ENCODE assay signal across 10 mouse cellular contexts in the genomic region with DNA sequence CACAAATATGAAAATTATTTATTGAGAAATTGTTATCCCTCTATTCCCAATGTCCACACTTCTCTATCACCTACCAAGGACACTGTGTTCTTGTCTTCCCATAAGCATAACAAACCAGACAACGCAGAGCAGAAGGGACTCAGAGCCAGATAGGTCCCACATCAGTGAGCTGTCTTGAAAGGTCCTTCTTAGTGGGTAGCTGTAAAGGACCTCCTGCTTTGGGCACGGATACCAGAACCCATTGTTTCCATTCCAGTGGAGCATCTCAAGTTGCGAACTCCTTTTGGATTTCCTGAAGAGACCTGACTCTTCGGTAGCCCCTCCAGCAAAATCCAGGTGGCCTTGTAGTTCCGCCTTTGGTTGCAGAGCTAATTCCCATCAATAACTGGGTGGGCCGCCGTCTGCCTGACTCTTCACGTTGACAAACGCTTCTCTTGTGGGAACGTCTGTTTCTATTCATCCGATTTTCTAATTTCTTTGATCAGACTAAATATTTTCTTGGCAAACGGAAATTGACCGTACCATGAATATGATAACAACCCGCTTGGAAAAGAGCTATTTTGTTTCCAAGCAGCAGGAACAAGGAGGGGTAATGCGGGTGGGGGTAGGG. TPM values are rescaled to one million over a fixed set of nuclear protein-coding genes. Genes with fewer than 3 reads are reported as not detected.
DNase-seq lines count a peak whose midpoint lies in the region; ATAC-seq lines count a peak whose summit lies in the region.
"Had no signal": no experiment of that assay in that cellular context is flagged by ENCODE, and none has a peak within 500 bp of the region (broad histone marks: within the 10 kb centered on the region; RNA-seq: fewer than 3 reads in every experiment).

No protein-coding gene starts in this region.

- intact Hi-C loops in heart, postnatal 10 days (cut with DNase I), result loop anchor here (2.0 kb wide), 1 partner anchor 270 kb away; no protein-coding TSS in a partner anchor
- intact Hi-C loops in left cerebral cortex, postnatal 14 days (cut with DNase I), result loop anchor here (5.0 to 10.0 kb wide), 3 partner anchors 58 to 230 kb away; a partner anchor contains a TSS

- H3K36me3 ChIP-seq in heart, embryonic 14.5 days (ENCODE audit: control insufficient read depth, insufficient read depth, low read length), result no peaks in the 10 kb centered on the region
- no peaks in the 10 kb centered on the region for H3K36me3 ChIP-seq in megakaryocyte, embryonic 14.5 days (replicated peaks; ENCODE audit: low read length)
- H3K36me3 ChIP-seq in stomach, embryonic 14.5 days (ENCODE audit: control insufficient read depth, insufficient read depth, low read length), result no peaks in the 10 kb centered on the region

- ATAC-seq in heart, embryonic 14.5 days (ENCODE audit: insufficient number of reproducible peaks, insufficient read depth, low FRiP score, low read depth), result no peak
- no peak for ATAC-seq in megakaryocyte, adult 5-6 weeks (ENCODE audit: poor library complexity, severe bottlenecking)
- ATAC-seq in stomach, embryonic 14.5 days (ENCODE audit: insufficient number of reproducible peaks, insufficient read depth, low FRiP score, low read depth), result no peak

- peaks cover 0 to 12% of the 10 kb centered on the region in 2 experiments; a peak in 1 of 4 replicates for H3K4me1 ChIP-seq in heart, embryonic 14.5 days (ENCODE audit: control insufficient read depth in 2 of 2, insufficient read depth in 2 of 2, low read length in 2 of 2)
- peaks cover 51% of the 10 kb centered on the region for H3K4me1 ChIP-seq in megakaryocyte, embryonic 14.5 days
- no peaks in the 10 kb centered on the region for H3K4me1 ChIP-seq in stomach, embryonic 14.5 days (ENCODE audit: control insufficient read depth, insufficient read depth, low read length)

- no peak overlapping the region for H3K27ac ChIP-seq in heart, embryonic 14.5 days (replicated peaks in 1 of 2; ENCODE audit: control insufficient read depth in 1 of 2, insufficient read depth in 1 of 2, low read depth in 2 of 2, low read length in 2 of 2)
- no peak overlapping the region for H3K27ac ChIP-seq in stomach, embryonic 14.5 days (ENCODE audit: low read length)

- H3K4me2 ChIP-seq in heart, embryonic 14.5 days (ENCODE audit: low read length), result peak overlapping the region; percentile 72
- H3K4me2 ChIP-seq in stomach, embryonic 14.5 days (replicated peaks; ENCODE audit: low read depth, low read length), result peak overlapping the region; percentile 61; the same call in 1 of the 2 replicates

- DNase-seq in heart, postnatal 10 days, result no peak
- DNase-seq in induced T-regulatory cell, adult 2 months (ENCODE audit: low read depth), result peak; percentile 6
- DNase-seq in adrenal gland, postnatal 25 days, result no peak
- no peak for DNase-seq in left cerebral cortex, postnatal 14 days (ENCODE audit: low spot score in 2 of 2)

- 30% methylated on average over 15 of the region's 15 CpGs for WGBS in heart, embryonic 14.5 days
- 17% methylated on average over 15 of the region's 15 CpGs for WGBS in stomach, embryonic 14.5 days

- H3K9me3 ChIP-seq in heart, embryonic 14.5 days (ENCODE audit: control insufficient read depth, low read length), result no peaks in the 10 kb centered on the region
- no peaks in the 10 kb centered on the region for H3K9me3 ChIP-seq in megakaryocyte, embryonic 14.5 days
- no peaks in the 10 kb centered on the region for H3K9me3 ChIP-seq in stomach, embryonic 14.5 days (ENCODE audit: control insufficient read depth, low read depth, low read length)

- peaks cover 54% of the 10 kb centered on the region for H3K27me3 ChIP-seq in heart, embryonic 14.5 days (ENCODE audit: control insufficient read depth, insufficient read depth, low read length)
- H3K27me3 ChIP-seq in megakaryocyte, embryonic 14.5 days (replicated peaks), result peaks cover 67% of the 10 kb centered on the region
- H3K27me3 ChIP-seq in stomach, embryonic 14.5 days (ENCODE audit: control insufficient read depth, insufficient read depth, low read length), result peaks cover 55% of the 10 kb centered on the region

- H3K9ac ChIP-seq in heart, embryonic 14.5 days (ENCODE audit: low read length), result no peak overlapping the region
- no peak overlapping the region for H3K9ac ChIP-seq in stomach, embryonic 14.5 days (replicated peaks; ENCODE audit: low read depth, low read length)

- H3K4me3 ChIP-seq in heart, embryonic 14.5 days (ENCODE audit: control insufficient read depth in 1 of 2, insufficient read depth in 1 of 2, low read depth in 1 of 2, low read length in 2 of 2), result peak overlapping the region in 1 of 2 experiments; percentile 61; a peak in 1 of 4 replicates
- peak overlapping the region; percentile 94 for H3K4me3 ChIP-seq in megakaryocyte, embryonic 14.5 days (replicated peaks)
- no peak overlapping the region for H3K4me3 ChIP-seq in stomach, embryonic 14.5 days (ENCODE audit: low read depth, low read length)

RNA-seq across cellular contexts. Expression of a gene that starts 1.0 kb away (rescaled TPM):
- polyA plus RNA-seq in heart, embryonic 14.5 days (2014; fragmentation: Nextera tagmentation; extraction: Ambion mirVana), result 0.09 and 0.27 TPM in 2 replicates
- total RNA-seq in heart, postnatal 10 days (2021), result under 1 TPM; 0.53 to 0.92 TPM
- polyA plus RNA-seq in megakaryocyte, embryonic 14.5 days (2012; ENCODE audit: insufficient read depth, low replicate concordance), result 2.6 and 8.1 TPM in 2 replicates
- total RNA-seq in megakaryocyte, adult 5-6 weeks (2015), result 0.04 and 0.11 TPM in 2 replicates
- not detected in 2 replicates for total RNA-seq in megakaryocyte, adult 5-6 weeks (2017)
- not detected in 2 replicates for polyA plus RNA-seq in stomach, embryonic 14.5 days (2014; fragmentation: Nextera tagmentation; extraction: Ambion mirVana)
- 1.6 and 4.2 TPM in 2 replicates for total RNA-seq in adrenal gland, postnatal 25 days (2021)
- under 1 TPM; 0.26 to 0.61 TPM for total RNA-seq in left cerebral cortex, postnatal 14 days (2021)
- polyA plus RNA-seq: large intestine, adult 2 months; small intestine, adult 2 months had no signal

RNA-seq across cellular contexts. Expression of a gene that starts 58.6 kb away (rescaled TPM):
- 1.2 and 1.4 TPM in 2 replicates for polyA plus RNA-seq in heart, embryonic 14.5 days (2014; fragmentation: Nextera tagmentation; extraction: Ambion mirVana)
- total RNA-seq in heart, postnatal 10 days (2021), result 1 to 10 TPM; 2.3 to 3.4 TPM
- polyA plus RNA-seq in megakaryocyte, embryonic 14.5 days (2012; ENCODE audit: insufficient read depth, low replicate concordance), result 0.30 TPM in 1 of 2 replicates, not detected in the other
- total RNA-seq in megakaryocyte, adult 5-6 weeks (2015), result not detected in 2 replicates
- 0.07 TPM in 1 of 2 replicates, not detected in the other for total RNA-seq in megakaryocyte, adult 5-6 weeks (2017)
- polyA plus RNA-seq in stomach, embryonic 14.5 days (2014; fragmentation: Nextera tagmentation; extraction: Ambion mirVana), result 1.4 and 1.5 TPM in 2 replicates
- 1.2 and 1.3 TPM in 2 replicates for total RNA-seq in adrenal gland, postnatal 25 days (2021)
- under 1 TPM; 0.47 to 0.86 TPM for total RNA-seq in left cerebral cortex, postnatal 14 days (2021)
